Mouse (Mus musculus) urinary bladder, postnatal 14 days (tissue): ENCODE measurements around the gene Tpp2.
"Not testable (repeated sequence)": the region's sequence is repeated elsewhere in the genome, so short reads cannot be mapped to it uniquely, and the experiment has no call there.

Experiments used
- DNase-seq: peaks from one replicate; pipeline ENCODE4 v3.0.0; 2021; ENCODE audit warnings: low spot score

The Tpp2 gene

DNA sequence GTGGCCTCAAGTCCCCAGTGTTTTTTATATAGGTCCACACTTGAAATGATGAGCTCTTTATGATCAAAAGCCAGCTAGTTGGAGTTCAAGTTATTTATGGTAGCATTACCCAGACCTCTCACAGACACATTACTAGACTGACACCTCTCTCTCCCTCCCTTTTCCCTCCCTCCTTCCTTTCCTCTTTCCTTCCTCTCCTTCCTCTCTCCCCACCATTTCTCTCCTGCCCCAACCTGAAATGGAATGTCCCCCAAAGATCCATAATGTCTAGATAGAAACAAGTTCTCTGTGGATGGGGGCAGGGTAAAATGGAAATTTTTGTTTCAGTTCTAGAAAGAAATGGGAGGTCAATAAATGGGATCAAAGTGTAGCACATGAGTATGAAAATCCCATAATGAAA, 86.5 kb downstream of the Tpp2 start, which contains the start of gene Mettl21c:
Gene Mettl21c (minus strand): TSS at position 101 of the 400 bp plus-strand sequence.
- DNase-seq = no peak

DNA sequence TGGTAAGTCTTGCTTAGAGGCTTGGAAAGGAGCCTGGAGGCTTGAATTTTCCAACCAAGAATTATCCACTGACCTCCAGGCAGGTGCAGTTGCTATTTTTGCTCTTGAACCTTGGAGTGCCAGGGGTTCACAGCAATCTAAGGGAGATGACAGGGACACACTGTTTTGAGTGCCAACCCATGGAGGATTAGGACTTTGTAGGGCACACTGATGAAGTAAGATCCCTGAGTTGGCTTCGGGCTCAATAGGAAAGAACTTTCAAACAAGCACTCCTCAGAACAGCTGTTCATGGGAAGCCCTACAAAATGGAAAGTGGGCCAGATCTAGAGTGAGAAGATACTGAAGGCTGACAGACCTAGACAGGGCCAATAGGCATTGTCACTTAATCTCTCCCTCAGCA, 89.2 kb downstream of the Tpp2 start:
- DNase-seq = no peak

DNA sequence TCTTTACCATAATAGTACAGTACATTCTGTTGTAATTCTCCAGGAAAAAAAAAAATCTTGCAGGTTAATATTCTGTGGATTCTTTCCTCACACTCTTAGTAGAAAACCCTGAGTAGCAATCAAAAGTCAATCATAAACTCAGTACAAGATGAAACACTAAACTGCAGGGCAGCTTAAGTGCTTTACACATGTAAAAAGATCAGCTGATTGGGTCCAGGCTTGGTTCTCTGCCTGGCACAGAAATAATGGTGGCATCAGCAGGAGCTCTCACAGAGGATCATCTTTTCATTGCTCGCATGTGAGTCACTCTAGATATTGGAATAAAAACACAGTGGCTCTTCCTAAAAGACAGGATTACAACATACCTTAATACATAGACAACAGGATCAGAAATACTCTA, 94.2 kb downstream of the Tpp2 start:
- no peak for DNase-seq

DNA sequence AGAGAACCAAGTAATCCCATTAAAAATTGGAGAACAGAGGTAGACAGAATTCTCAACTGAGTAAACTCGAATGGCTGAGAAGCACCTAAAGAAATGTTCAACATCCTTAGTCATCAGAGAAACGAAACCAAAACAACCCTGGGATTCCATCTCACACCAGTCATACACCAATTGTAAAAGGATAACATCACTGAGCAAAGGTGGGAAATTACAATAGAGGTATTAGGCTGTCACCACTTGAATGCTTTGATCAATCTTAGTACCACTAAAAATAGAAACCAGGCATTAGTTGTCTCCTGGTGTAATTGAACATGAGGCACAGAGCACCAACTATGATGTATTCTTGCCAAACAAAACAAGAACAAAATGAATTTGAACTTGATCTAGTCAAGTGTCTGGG, 98.8 kb downstream of the Tpp2 start:
- DNase-seq = no peak

DNA sequence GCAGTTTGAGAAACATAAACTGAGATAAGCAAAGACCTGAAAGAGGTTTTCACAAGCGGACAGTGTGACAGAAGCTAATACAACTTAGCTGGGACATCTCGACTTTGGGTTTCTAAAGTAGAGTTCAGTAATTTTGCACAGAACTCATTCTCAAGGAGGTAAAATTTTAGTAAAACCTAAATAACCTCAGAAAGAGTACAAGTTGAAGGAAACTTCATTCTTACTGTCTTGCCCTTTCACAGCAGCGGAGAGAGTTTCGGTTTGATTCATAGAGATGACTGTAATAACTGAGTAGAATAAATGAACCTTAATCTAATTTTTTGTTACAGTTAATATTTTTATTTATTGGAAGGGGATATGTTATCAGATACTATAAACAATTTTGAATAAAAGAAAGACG, 99.5 kb downstream of the Tpp2 start:
- DNase-seq = no peak

DNA sequence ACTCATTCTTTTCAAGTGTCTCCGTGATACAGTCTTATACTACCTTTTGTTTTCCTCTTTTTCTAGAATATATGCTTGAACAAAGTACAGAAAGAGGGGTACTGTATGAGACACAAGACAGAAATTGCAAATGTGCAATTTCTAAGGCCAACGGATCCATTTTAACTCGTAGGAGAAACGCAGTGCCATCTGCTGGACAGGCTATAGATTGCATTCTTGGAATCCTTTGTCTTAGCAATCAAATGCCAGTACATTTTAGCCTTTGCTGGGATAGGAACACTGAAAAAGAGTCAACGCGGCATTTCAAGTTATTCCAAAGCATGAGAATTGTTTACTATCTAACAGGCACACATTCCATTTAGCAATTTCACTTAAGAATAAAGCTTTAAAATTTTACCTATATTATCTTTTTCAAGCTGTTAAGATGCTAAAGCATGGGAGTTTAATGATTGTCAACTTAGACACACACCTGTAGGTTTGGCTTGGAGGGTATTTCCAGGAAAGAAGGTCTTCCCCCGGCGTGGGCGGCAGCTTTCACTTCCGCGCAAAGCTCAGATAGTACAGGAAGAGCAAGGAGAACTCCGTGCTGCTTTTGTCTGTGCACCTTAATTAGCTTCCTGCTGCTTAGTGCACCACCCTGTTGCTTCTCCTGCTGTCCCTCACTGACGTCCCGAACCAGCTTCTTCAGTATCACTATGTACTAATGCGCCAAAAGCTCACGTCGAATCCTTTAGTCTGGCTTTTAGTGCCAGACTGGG, 108.5 kb downstream of the Tpp2 start:
- peak; percentile 68 for DNase-seq

DNA sequence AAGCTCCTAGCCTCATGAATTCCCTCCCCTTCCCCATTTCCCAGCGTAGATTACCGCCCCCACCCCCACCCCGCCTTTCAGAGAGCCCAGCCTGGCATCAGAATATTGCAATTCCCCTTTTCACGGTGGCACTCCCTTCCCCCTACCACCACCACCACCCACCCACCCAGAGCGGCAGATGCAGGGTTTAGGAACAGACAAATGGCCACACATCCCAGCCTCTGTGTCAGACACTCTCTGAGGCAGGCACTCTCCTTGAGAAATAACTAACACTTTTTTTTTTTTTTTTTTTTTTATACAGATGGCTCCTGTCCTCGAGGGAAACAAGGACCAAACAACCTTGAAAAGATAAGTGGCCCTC, 109.1 kb downstream of the Tpp2 start:
- DNase-seq = no peak

DNA sequence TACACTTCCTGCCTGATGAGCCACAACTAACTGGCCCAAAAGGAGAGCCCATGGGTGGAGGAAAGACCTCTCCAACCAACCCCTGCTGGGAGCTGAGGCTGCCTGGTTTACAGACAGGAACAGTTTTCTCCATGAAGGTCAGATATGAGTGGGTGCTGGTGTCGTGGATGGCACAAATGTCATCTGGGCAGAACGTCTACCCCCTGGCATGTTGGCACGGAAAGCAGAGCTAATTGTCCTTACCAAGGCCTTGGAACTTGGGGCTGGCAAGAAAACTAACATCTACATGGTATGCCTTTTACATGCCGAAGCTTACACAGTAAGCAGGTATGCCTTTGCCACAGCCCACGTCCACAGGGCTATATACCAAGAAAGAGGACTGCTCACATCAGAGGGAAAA, 112.2 kb downstream of the Tpp2 start:
- not testable (repeated sequence) for DNase-seq

DNA sequence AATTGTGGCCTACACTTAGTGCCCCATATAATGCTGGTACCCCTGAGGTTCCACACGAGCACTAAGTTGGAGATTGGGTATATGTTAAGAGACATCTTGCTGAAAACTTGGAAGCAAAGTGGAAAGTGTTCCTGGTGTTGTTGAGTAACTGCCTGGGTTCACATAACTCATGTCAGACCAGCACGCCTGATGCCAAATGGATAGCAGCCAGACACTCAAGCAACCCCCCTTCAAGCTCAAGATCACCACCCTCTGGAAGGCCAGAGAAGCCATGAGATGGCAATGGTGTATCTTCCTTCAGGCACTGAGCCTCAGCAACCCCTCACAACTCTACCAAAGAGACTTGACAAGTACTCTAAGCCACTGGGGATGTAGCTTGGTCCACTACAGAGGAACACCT, 113.1 kb downstream of the Tpp2 start:
- DNase-seq = no peak
